Mouse (Mus musculus) thymus, postnatal 25 days (tissue): ENCODE measurements at regions not wholly inside any gene's neighbourhood (a gene's known extent, or its start where the extent isn't known, plus 50 kb on each side); places are given as distances from the start of the nearest gene placed in this dataset.

Experiments
- DNase-seq: peaks from one replicate; pipeline ENCODE4 v3.0.0; 2022

- DNase-seq, result no peak
Measured at GRCm38 (mm10) chr7:114912109-114912508, 168.6 kb downstream of the Insc start.

- peak; percentile 71 for DNase-seq
Measured at GRCm38 (mm10) chr7:114922155-114922554, 178.7 kb downstream of the Insc start.

GRCm38 (mm10) chr7:114933861-114934260, 190.4 kb downstream of the Insc start:
- no peak for DNase-seq

- no peak for DNase-seq
Measured at GRCm38 (mm10) chr7:114950759-114951158, 207.3 kb downstream of the Insc start.

- DNase-seq, result no peak
Measured at GRCm38 (mm10) chr7:114963206-114963605, 219.7 kb downstream of the Insc start.

DNA sequence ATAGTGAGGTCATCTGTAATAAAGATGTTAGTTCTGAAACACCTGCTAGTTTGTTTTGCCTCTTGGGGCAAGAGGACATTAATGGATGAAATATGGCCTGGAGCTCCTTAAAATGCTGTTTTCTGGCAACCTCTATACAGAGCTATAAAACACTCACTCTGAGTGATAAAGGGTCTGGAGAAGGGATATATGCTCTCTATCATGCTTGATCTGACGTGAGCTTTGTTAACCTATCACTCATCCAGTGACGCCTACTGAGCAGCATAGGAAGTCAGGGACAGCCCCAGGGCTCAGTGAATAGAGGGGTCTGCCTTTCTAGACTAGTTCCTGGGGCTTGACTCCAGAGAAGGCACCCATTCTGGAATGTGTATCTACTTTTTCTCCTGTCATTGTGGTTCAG, 222.4 kb downstream of the Insc start:
- no peak for DNase-seq

GRCm38 (mm10) chr7:114986481-114986880, 243.0 kb downstream of the Insc start:
- no peak for DNase-seq

DNA sequence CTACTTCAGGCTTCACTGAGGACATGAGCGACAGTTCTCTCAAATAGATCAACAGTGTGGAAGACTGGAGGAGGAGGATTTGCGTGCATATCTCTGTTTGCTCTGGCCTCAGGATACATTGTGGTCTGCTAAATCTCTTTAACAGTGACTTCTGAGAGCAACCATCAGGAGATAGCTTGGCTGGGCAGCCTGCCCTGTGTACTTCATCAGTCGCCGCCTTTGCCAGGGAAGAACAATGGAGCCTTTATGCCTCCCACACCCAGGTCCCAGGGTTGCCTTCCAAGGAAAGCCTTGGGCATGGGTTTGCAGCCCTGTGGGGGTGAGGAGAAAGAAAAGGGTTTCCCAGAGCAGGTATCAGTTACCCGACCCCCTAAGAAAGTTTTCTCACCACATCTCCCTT, 247.8 kb downstream of the Insc start:
- DNase-seq, result no peak

DNA sequence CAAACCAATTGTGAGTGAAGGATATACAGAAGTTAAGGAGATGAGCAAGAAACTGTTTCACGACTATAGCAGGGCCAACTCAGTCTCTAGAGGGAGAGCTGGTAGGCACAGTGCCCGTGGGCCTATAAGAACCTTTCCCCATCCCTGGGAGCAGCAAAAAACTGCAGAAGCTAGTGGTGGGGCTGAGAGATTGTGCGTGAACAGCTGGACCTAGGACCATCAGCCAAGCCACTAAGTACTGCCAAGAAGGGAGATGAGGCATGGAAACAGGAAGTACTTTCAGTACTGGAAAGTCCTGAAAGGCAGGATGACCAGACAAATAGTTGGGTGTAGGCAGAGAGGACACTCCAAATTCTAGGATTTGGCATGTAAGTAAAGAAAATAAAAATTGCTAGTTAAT, 248.9 kb downstream of the Insc start:
- no peak for DNase-seq

DNA sequence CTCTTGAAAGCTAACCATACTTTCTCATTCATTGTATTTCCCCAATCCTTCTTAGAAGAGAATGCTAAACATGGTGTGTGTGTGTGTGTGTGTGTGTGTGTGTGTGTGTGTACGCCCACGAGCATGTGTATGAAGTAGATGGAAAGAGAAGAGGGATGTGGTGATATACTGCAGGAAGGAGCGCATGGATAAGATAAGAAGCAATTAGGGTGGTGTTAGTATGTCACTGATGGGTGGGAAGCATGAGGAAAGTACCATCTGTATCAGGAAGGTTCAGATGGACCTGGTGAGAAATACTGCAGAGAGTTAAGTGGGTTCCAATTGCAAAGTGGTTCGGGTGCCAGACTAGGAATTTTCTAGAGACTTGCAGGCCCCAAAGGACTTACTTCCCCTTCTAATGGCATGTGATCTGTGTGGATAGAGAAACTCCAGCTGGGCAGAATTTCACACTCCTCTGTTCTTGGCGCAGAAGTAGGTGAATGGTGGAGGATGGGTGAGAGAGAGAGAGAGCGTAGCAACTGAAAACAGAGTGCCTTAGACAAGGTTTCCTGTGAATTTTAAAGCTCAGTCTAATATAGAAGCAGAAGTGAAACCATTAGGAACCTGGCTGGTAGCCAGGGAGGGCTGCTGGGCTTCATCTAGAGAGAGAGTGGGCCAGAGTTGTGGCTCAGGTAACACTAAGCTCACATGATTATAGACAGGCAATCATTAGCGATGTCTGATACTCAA, 257.5 kb downstream of the Insc start:
- no peak for DNase-seq

DNA sequence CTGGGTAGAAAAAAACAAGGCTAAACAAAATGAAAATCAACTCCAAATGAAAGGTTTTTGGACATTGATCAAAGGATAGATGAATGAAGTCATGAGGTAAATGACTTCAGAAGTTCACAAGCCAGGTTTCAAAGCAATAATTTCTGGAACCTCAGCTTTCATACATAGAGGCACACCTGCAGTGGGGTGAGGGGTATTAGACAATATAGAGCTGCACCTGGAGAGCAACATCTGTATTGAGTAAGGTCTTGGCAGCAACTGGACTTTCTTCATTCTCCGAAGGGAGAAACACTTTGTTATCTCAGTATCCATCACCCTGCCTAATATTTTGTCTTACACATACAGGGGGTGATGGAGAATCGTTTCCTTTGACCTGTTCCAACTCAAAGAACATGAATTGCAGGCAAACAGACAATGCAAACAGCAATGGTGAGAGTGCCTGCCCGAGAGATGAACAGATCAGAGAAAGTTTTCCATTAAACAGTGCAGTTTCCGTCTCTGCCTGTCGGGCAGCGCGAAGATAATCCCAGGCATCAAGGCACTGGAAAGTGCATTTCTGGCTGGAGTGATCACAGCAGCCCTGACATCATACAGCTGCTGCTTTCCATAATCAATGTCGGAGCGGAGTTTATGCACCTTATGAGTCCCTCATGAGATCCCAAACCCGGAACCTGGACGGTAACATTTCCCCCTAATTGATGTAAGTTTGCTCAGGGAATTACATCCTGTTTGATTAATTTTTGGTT, 270.9 kb downstream of the Insc start:
- no peak for DNase-seq

DNA sequence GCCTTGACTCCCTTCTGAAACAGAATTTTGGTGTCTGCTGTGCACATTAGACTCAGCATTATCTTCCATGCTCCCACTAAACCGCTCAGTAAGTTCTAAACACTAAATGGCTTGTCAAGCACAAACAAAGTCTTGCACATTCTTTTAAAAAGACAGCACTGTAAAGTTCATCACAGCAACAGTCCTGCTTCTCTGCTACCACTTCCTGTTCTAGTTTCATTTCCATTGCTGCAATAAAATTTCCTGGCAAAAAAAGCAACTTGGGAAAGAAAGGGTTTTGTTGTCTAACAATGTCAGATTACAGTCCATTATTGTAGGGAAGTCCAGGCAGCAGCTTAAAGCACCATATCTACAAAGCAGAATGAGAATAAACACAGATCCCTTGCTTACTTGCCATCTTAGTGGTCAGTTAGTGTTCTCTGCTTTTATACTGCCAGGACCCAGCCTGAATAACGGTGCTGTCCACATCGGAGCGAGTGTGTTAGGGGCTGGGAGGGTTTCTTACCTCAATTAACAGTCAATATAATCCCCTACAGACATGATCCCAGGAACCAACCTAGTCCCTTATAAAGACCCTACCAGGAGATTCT, 276.0 kb downstream of the Insc start:
- DNase-seq, result no peak

- DNase-seq, result no peak
Measured at GRCm38 (mm10) chr7:115020023-115020422, 276.5 kb downstream of the Insc start.

- DNase-seq, result no peak
Measured at GRCm38 (mm10) chr7:115025803-115026202, 282.3 kb downstream of the Insc start.

GRCm38 (mm10) chr7:115027685-115028084, 284.2 kb downstream of the Insc start:
- no peak for DNase-seq

DNA sequence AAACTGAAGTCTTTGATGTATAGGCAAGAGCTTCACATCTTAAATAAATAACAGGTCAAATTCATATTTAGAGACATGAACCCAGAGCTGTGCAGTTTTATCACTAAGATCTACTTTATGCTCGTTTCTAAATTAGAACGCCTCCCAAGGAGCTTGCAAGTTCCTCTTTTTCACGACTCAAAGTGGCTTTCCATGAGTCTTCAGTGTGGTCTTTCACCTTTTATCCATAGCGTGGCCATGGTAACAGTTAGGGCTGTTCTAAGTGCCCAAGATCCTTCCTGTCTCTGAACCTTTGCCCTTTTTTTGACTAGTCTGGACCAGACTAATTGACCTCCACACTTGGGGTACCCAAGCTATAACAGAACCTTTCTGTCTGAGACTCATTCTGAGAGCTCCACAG, 290.5 kb downstream of the Insc start:
- no peak for DNase-seq

GRCm38 (mm10) chr7:115055527-115055926, 312.0 kb downstream of the Insc start:
- DNase-seq, result no peak

DNA sequence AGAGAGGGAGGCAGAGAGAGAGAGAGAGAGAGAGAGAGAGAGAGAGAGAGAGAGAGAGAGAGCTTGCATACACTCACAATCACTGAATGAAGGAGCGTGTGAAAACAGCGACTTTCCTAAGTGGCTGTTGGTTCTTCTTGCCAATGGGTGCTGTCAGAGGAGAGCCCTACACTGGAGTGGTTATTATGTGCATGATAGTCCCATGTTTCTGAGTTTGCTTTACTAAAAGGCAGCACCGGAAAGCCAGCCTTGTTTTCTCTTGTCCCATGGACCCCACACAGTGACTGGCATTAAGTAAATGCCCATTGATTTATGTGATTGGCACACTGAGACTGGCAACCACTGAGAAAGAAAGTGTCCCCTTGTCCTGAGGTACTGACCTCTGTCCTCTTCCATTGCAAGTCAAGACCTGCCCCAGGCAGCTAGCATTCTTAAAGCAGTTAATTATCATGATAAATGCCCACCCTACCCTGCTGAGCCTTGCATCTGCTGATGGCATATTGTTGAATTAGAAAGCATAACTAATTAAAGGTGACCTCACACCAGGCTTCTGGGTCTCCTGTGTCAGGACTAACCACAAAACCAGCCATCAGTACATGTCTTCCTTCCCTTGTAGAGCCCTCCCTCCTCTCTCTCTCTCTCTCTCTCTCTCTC, 313.6 kb downstream of the Insc start:
- no peak for DNase-seq

- DNase-seq, result no peak
Measured at GRCm38 (mm10) chr7:115057736-115058135, 314.2 kb downstream of the Insc start.

DNA sequence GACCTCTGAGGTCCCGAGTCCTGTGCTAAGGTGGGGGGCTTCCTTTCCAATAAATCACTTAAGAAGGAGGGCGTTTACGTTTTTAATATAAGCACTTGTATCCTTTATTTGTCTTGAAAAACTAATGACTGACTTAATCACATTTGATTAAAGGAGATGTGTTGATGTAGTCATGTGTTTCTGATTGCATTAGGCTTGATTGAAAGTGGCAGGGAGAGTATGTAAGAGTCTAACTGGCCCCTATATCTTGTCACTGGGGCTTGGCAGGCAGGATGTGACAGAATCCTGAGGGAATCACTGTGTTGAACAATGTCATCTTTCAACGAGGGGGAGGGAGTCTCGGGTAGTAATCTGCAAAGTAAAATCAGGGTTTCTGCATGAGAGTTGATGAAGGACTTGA, 316.7 kb downstream of the Insc start:
- no peak for DNase-seq

DNA sequence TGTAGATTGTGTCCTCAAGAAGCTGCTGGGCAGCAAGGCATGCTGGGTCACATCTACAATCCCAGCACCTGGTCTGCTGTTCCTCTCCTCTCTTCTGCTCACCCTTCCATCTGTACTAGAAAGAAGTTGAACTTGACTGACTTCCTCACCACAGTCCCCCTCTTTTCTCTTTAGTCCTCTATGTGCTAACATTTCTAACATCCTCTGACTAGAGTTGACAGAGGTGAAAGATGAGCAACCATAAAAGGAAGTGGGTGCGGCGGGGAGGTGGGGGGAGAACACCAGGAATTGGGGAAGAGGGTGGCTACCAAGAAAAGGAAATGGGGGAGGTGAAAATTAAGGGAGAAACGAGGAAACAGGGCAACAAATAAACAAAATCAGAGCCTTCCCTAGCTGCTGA, 319.3 kb downstream of the Insc start:
- no peak for DNase-seq

- no peak for DNase-seq
Measured at GRCm38 (mm10) chr7:115067641-115068040, 324.1 kb downstream of the Insc start.

- no peak for DNase-seq
Measured at GRCm38 (mm10) chr7:115073406-115073805, 329.9 kb downstream of the Insc start.

GRCm38 (mm10) chr7:115076781-115077180, 333.3 kb downstream of the Insc start:
- DNase-seq, result no peak
